Mouse (Mus musculus) right cerebral cortex, postnatal 14 days (tissue): Measurements from ENCODE around the gene Thbs3.

ENCODE experiments used
- DNase-seq: peaks from one replicate; pipeline ENCODE4 v3.0.0; 2022

Thbs3 gene

DNA sequence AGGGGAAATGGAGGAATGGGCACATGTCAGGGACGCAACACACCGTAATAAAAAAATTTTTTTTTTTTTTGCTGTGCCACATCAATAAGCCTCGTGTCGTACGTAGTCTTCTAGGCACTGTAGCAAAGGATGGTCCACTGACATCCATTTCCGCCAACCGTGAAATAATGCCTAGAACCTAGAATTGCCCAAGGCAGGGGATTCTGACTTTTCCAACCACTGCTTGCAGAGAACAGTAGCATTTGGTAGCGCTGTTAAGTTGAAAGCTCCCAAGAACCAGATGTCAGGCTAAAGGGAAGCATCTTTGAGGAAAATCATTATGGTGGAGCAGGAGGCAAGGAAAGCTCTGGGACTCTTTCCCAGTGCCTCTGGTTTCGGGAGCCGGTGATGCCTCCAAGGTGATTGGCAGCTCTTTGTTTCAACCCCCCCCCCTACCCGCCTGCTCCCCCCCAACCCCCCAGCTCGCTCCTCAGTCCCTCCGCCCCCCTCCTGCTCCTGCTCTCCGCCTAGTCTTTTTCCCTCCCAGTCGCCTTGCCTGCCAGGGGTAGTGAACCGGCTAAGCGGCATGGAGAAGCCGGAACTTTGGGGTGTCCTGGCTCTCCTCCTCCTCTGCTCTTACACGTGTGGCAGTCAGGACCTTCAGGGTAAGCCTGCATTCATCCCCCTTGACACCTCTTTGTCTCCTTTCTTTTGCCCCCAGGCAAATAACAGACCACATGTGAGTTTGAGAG lies at the start of gene Thbs3:
Thbs3 (plus strand) TSS at position 500 of the 731 bp plus-strand sequence.
- DNase-seq: peak; percentile 37

DNA sequence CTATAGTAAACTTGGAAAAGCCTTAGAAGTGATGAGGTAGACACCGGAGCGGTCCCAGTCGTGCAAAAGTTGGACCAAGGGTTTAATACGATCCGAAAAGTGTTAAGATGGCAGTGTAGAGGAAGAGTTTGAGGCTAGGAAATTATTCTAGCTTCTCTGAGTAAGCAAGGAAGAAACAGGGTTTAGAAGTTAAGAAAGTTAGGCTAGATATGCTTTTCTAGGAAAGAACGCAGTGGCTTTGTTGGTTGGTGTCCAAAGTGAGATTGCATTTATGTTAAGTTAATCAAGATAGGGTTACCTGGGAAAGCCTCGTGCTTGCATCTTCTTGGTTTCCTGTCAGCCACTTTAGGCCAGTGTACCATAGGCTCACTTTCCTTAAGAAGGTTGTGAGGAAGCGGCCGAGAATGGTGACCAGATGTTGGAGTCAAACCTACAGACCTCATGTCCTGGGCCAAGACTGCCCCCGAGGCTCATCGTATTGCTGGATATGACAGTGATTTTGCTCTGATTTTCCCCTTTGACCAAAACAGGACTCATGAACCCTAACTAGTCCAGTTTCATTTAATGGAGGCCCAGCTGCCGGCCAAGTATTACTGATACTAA lies 49.6 kb upstream of the Thbs3 start:
- DNase-seq: no peak

DNA sequence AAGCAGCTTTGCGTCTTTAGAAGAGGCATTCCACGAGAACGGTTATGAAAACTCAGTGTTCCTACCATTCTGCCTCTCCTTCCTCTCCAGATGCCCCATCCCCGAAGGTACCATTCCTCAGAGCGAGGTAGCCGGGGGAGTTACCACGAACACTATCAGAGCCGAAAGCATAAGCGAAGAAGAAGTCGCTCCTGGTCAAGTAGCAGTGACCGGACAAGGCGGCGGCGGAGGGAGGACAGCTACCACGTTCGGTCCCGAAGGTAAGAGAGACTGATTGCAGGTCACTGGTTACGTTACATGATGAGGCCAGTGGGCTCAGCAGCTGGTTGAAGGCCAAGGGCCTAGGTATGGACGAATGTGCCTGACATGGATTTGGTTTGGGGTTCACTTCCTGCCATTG lies 48.0 kb upstream of the Thbs3 start:
- no peak for DNase-seq

DNA sequence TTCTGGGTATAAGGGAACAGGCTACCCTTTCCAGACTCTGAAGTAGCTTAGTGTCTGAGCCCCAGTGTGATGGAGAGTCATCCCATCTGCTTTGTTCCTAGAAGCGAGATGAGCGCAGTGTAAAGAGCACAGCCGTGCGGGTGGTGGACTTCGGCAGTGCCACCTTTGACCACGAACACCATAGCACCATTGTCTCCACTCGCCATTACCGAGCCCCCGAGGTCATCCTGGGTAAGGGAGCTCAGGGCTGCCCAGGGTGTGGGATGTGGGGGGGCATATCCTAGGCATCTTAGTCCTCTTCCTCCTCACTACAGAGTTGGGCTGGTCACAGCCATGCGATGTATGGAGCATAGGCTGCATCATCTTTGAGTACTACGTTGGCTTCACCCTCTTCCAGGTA lies 40.1 kb upstream of the Thbs3 start:
- no peak for DNase-seq

DNA sequence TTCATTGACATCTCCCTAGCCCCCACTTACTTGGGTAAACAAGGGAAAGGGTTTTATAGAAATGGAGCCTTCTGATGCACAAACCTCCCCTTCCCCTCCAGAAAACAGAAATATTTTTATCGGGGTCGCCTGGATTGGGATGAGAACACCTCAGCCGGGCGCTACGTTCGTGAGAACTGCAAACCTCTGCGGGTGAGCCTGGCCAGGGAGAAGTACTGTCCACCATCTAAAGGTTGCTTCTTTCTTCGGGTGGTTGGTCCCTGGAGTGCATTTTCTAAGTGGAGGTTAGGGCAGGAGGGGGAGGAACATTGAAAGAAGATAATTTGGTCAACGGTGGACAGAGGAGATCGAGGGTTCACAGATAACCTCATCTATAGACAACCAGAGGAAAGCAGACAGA lies 39.4 kb upstream of the Thbs3 start:
- DNase-seq: no peak

DNA sequence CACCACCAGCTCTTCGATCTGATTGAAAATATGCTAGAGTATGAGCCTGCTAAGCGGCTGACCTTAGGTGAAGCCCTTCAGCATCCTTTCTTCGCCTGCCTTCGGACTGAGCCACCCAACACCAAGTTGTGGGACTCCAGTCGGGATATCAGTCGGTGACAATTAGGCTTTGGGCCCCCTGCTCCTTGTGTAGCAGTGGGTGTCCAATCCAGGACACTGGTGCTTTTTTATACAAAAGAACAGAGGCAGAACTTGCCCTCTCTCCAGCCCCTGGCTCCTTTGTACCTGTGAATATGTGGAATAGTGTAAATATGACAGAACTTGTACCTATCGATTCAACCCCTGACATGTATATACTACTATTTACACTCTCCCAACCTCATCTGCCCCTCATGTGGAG lies 38.6 kb upstream of the Thbs3 start:
- DNase-seq: no peak

DNA sequence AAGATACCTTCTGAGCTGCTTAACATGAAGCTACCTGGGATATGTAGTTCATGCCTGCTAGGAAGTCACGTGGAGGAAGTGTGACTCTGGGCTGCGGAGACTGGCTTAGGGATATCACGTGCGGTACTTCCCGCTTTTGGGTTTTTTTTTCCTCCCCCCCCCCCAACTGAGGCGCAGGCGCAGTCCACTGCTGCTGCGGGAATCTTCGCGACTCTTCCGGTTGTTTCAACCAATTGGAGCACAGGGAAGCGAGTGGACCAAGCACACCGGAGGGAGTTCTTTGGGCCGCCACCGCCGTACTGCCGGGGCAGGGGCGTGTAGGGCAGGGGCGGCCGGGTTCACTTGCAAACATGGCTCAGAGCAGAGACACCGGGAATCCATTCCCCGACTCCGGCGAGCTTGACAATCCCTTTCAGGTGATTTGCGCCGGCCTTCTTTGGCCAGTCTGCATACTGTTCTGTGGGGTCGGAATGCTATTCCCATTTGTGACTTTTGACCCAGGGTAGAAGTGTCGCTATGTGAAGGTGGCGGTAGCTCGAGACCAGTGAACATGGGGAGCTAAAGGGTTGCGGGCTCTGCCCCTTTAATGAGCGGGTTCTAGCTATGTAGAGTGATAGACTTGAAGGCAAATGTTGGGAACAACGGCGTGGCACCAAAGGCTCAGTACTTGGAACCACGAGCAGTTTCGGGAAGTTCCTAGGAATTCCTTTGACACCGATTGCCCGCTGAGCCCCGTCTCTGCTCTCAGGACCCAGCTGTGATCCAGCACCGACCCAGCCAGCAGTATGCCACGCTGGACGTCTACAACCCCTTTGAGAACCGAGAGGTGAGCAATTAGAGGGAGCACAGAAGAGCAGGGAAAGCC lies 37.5 kb upstream of the Thbs3 start, which contains the start of gene Scamp3:
Scamp3 (plus strand) TSS at position 232 of the 865 bp plus-strand sequence.
- peak; percentile 80 for DNase-seq

DNA sequence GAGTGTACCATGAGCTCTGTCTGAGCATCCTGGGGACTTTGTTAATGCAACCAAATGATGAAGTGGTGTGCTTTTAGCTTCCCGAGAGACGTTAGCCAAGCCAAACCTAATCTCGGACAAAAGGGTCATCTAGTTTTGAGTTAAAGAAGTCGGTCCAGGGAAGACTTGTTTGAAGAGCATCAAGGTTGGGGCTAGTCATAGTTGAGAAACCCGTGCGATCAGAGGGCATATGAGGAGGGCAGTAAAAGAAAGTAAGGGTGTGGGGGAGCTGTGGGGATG lies 36.9 kb upstream of the Thbs3 start:
- no peak for DNase-seq

DNA sequence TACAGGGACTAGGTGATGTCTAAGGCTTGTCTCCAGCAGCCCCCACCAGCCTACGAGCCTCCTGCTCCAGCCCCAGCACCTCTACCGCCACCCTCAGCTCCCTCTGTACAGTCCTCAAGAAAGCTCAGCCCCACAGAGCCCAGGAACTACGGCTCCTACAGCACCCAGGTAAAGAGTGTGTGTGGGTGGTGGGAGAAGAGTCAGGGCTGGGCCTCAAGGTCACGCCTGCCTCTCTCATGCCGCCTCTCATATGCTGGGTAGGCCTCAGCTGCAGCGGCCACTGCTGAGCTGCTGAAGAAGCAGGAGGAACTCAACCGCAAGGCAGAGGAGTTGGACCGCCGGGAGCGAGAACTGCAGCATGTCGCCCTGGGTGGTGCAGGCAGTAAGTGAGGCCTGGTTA lies 35.9 kb upstream of the Thbs3 start:
- no peak for DNase-seq

DNA sequence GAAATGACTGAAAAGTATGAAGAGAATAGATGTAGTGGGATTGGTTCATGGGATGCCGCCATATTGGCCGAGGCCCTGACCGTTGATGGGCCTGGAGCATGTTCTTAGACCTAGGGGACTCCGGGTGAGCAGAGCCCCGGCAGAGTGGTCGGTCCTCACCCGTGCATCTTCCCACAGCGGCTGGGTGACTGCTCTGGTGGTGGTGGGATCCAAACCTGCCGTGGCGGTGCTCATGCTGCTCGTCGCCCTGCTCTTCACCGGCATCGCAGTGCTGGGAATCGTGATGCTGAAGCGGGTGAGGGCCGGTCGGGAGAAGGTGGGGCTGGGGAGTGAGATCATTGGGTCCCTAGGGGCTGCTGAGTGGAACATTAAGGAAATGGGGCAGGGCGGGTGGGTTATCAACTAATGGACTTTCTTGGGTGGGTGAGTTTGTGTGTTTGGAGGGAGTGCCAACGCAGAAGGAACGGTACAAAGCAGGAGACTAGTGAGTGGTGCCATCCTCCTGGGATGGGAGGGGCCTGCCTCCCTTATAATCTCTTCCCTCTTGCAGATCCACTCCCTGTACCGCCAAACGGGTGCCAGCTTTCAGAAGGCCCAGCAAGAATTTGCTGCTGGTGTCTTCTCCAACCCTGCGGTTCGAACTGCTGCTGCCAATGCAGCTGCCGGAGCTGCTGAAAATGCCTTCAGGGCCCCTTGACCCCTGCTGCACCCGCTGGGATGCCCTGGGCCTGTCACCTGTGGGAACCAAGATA lies 33.1 kb upstream of the Thbs3 start:
- no peak for DNase-seq

DNA sequence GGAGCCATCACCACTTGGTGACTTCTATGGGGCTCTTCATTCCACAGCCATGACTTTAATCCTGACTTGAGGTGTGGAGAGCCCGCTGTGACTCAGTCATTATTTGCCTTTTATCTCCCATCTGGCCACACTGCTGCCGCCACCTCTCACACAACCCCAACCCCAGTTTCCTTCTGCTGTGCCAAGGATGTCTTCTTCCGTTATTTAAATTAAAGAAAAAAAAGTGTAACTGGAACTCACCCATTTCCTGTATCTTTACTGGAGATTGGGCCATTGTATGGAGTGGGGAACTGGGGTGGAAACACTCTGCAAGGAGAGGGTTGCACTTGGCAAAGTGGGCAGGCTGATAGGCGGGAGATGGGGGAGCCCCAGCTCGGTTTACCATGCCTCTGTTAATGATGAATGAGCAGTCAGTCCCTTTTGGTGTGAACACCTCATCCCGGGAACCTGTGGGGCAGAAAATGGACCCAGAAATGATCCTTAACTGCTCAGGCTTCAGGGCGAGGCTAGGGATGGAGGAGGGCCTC lies 32.4 kb upstream of the Thbs3 start:
- DNase-seq: no peak

DNA sequence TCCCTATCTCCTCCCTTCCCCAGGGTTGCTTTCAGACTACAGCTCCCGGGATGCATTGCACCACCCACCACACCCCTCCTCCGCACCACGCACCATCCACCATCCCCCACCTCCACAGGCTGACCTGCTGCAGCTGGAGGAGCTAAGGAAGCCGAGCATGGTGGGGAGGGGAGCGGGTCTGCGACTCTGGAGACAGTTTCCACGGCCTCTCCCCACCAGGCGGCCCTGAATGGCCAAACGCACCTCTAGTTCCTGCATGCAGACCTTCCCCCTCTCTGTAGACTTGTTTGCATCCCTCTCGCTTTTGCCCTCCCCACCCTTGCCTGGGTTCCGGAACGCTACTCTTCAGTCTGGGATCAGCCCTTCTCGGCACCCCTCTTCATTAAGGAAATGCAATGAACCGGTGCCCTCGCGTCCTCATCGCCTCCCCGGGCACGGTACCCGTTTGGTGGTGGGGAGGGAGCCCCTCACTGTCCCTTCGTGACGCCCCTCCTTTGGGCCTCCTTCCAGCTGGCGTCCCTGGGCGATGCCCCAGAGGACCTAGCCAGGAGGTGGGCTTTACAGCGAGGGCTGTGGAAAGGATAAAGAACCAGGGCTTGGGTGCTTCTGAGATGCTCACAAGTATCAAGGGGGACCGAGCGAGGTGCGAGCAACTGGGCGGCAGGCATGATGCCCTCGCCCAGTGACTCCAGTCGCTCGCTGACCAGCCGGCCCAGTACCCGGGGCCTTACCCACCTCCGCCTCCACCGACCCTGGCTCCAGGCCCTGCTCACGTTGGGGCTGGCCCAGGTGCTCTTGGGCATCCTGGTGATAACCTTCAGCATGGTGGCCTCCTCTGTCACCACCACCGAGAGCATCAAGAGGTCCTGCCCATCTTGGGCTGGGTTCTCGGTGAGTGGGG lies 31.7 kb upstream of the Thbs3 start, which contains the start of gene Fam189b:
Fam189b (plus strand) TSS at position 86 of the 901 bp plus-strand sequence.
- DNase-seq: peak; percentile 85

DNA sequence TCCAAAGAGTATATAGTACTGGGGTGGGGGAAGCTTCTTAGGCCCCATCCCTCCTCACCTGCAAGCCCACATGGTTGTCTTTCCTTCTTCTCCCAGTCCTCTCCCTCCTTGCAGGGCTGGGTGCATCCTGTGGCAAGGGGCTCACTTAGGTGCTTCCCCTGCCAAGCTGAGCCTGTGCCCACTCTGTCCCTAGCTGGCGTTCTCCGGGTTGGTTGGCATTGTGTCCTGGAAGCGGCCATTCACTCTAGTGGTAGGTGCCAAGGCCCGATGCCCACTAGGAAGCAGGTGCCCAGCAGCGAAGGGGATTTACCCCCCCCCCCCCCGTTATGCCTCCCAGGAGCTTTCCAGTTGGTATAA lies 31.0 kb upstream of the Thbs3 start:
- DNase-seq: no peak

DNA sequence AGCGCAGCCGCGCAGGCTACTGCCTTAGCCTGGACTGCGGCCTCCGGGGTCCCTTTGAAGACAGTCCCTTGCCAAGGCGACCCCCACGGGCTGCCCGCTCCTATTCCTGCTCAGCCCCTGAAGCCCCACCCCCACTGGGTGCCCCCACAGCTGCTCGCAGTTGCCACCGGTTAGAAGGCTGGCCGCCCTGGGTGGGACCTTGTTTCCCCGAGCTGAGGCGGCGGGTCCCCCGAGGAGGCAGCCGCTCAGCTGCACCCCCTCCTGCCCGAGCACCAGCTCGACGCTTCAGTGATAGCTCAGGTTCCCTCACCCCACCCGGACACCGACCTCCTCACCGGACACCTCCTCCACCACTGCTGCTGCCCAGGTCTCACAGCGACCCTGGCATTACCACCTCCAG lies 27.8 kb upstream of the Thbs3 start:
- DNase-seq: no peak

DNA sequence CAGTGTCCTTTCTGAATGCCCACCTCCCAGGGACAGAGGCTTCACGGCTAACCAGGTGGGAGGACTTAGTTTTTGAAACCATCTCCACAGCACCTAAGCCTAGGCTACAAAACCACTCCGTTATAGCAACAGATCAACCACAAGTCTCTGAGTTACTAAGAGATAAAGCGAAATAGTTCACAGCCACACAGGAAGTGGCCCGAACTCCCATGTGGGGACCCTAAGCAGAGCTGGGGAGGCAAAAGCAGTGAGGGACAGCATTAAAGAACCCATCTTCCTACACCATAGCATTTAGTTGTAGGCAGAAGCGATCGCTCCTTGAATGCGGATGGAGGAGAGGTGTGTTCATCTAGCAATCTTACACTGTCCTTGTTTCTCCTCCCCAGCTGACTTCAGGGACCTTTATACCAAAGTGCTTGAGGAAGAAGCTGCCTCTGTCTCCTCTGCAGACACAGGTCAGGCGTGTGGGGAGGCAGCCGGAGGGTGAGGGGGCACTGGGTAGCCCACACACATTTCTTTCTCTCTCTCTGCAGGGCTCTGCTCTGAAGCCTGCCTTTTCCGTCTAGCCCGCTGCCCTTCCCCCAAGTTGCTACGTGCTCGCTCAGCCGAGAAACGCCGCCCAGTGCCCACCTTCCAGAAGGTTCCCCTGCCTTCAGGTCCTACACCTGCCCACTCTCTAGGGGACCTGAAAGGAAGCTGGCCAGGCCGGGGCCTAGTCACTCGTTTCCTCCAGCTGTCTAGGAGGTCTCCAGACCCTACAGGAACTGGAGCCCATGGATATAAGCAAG lies 27.1 kb upstream of the Thbs3 start:
- DNase-seq: no peak

DNA sequence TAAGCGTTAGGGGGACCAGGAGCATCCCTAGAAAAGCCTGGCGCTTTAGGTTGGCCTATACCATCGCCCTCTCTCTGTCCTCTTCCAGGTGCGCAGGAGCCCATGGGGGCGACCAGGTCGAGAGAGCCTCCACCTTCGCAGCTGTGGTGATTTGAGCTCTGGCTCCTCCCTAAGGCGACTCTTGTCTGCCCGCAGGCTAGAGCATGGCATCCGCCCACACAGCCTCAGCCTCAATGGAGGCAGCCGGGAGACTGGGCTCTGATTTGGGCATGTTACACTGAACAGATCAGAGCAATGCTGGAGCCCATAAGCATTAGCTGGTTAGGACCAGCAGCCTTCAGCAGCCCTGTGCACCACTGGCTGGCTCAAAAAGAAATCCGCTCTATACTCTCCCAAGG lies 26.5 kb upstream of the Thbs3 start:
- DNase-seq: no peak

DNA sequence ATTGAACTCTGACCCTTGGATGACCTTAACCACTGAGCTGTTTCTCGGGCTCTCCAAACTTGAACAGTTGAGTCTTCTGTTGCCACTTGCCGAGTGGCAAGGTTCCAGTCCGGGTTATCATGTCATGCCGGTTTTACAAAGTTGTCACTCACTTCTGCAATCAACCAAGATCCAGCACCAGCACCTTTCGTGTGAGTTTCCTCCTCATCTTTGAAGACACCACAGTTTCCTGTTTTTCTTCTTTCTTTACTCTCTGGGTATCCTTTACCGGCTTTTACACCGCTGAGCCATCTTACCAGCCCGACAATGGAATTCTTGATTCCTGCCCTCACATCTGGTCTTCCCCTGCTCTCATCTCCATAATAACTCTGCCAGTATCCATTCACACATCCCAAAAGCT lies 24.5 kb upstream of the Thbs3 start:
- no peak for DNase-seq

DNA sequence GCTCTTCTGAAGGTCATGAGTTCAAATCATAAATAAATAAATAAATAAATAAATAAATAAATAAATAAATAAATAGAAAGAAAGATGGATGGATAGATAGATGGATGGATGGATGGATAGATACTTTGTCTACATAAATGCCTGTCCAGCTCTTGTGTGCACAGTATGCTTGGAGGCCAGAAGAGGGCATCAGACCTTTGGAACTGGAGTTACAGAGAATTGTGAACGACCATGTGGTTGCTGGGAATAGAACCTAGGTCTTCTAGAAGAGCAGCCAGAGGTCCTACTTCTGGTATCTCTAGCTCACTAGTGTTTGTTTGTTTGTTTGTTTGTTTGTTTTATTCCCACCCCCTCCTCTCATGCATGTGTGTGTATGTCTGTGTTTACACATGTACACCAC lies 21.6 kb upstream of the Thbs3 start:
- DNase-seq: no peak

DNA sequence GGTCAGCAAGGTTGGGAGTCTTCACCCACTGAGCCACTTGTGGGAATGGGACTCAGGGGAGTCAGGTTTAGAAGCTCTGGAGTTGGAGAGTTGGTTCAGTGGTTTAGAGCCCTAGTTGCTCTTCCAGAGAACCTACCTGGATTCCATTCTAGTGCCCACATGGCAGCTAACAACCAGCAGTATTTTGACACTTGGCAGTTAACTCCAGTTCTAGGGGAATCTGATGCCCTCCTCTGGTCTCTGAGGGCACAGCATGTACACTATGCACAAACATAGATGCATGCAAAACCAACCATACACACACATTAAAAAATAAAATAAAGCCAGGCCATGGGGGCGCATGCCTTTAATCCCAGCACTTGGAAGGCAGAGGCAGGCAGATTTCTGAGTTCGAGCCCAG lies 21.1 kb upstream of the Thbs3 start:
- no peak for DNase-seq

DNA sequence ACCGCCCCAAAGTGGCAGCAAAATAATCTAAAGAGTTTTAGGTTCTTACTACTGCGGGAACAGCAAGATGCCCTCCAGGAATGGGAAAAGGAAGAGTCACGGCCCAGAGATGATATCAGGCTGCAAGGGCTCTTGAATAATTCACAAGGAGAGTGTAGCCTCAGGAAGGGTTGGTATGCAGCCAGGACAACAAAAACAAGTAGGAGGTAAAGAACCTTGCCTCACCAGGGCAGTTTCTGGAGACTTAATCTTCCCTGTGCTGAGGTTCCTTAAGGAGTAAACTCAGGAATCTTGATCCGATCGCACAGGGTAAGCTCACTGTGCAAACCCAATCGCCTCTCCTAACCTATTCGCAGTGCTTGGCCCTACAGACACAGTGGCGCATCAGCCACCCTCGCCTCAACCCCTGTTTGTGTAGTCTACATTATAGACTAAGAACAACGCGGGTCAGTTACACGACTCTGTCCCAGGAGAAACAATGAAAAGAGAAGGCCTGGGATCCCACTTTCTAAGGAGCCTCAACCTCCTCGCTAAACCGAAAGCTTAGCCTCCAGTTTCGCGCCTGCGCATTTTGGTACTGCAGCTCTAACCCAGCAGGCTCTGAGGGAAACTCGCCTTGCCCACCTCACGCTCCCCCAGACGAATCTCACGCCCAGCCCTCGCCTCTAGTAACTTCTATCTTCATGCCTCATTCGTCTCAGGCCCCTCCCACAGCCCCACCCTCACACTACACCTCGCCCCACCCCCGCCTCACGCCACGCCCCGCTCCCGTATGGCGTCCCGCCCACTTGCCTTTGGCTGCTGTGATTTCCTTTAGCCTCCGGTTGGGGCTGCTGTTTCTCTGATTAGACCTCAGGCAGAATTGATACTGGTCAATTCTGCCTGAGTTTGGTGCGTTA lies 18.8 kb upstream of the Thbs3 start:
- peak; percentile 83 for DNase-seq
